In the genomic region with DNA sequence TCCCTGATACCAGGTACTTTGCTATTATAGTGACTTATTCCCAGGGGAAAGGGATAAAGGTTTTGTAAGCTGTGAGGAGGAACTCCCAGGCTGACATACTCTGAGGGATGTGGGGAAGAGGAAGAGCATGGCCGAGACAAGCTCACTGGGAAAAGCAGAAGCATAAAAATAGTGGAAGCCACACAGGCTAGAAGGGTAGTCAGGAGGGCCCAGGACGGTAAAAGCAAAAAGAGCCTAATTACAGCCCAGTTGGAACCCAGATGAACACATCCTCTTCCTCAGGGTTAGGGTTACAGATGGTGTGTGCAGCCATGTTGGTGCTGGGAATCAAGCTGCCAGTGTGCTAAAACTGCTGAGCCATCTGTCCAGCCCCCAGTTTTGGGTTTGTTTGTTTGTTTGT, we compare ENCODE assay signal across 30 mouse cellular contexts. TPM values are rescaled to one million over a fixed set of nuclear protein-coding genes. Genes with fewer than 3 reads are reported as not detected.
DNase-seq lines count a peak whose midpoint lies in the region; ATAC-seq and TF ChIP-seq lines count a peak whose summit lies in the region.
"Had no signal": no experiment of that assay in that cellular context is flagged by ENCODE, and none has a peak within 500 bp of the region (broad histone marks: within the 10 kb centered on the region; RNA-seq: fewer than 3 reads in every experiment).

No protein-coding gene starts in this region.

- H3K36me3 ChIP-seq in embryonic facial prominence, embryonic 15.5 days: no peaks in the 10 kb centered on the region
- H3K36me3 ChIP-seq in embryonic facial prominence, embryonic 10.5 days (replicated peaks): peaks cover 5% of the 10 kb centered on the region
- H3K36me3 ChIP-seq in midbrain, embryonic 11.5 days (ENCODE audit: control insufficient read depth, insufficient read depth, low read length): no peaks in the 10 kb centered on the region
- no peaks in the 10 kb centered on the region for H3K36me3 ChIP-seq in midbrain, embryonic 13.5 days
- H3K36me3 ChIP-seq: forebrain, embryonic 12.5 days; heart, embryonic 13.5 days; liver, embryonic 12.5 days; neural tube, embryonic 12.5 days; stomach, embryonic 15.5 days had no signal

- H3K4me1 ChIP-seq in embryonic facial prominence, embryonic 15.5 days: 0 out of 2 replicates have a peak, but pooled peaks cover 9% of the 10 kb centered on the region
- peaks cover 24% of the 10 kb centered on the region for H3K4me1 ChIP-seq in embryonic facial prominence, embryonic 10.5 days
- 0 out of 2 replicates have a peak, but pooled peaks cover 2% of the 10 kb centered on the region for H3K4me1 ChIP-seq in midbrain, embryonic 11.5 days (ENCODE audit: control insufficient read depth, insufficient read depth, low read length)
- 0 out of 2 replicates have a peak, but pooled peaks cover 3% of the 10 kb centered on the region for H3K4me1 ChIP-seq in midbrain, embryonic 13.5 days (replicated peaks)
- H3K4me1 ChIP-seq in olfactory bulb, adult 2 months (ENCODE audit: control insufficient read depth, insufficient read depth, low read length): peaks cover 13% of the 10 kb centered on the region
- H3K4me1 ChIP-seq in lung, adult 2 months (ENCODE audit: control insufficient read depth, insufficient read depth, low read length): peaks cover 8% of the 10 kb centered on the region
- H3K4me1 ChIP-seq: forebrain, embryonic 12.5 days had no signal

- no peak overlapping the region for H3K4me2 ChIP-seq in embryonic facial prominence, embryonic 15.5 days (replicated peaks)
- no peak overlapping the region for H3K4me2 ChIP-seq in midbrain, embryonic 11.5 days
- no peak overlapping the region for H3K4me2 ChIP-seq in midbrain, embryonic 13.5 days (replicated peaks)
- H3K4me2 ChIP-seq: forebrain, embryonic 12.5 days; heart, embryonic 13.5 days; hindbrain, embryonic 14.5 days; liver, embryonic 12.5 days; neural tube, embryonic 12.5 days; stomach, embryonic 15.5 days had no signal

- H3K9ac ChIP-seq in embryonic facial prominence, embryonic 15.5 days: no peak overlapping the region
- no peak overlapping the region for H3K9ac ChIP-seq in midbrain, embryonic 11.5 days (ENCODE audit: low read length)
- no peak overlapping the region for H3K9ac ChIP-seq in midbrain, embryonic 13.5 days (replicated peaks)
- H3K9ac ChIP-seq: forebrain, embryonic 12.5 days; forebrain, postnatal 0 days; heart, embryonic 13.5 days; hindbrain, embryonic 14.5 days; liver, embryonic 12.5 days; liver, postnatal 0 days; neural tube, embryonic 12.5 days; stomach, embryonic 15.5 days had no signal

- WGBS in embryonic facial prominence, embryonic 15.5 days: 48% methylated on average over 2 of the region's 2 CpGs
- 72% methylated on average over 2 of the region's 2 CpGs for WGBS in embryonic facial prominence, embryonic 10.5 days
- WGBS in midbrain, embryonic 11.5 days: 78% methylated on average over 2 of the region's 2 CpGs
- 74% methylated on average over 2 of the region's 2 CpGs for WGBS in midbrain, embryonic 13.5 days
- WGBS in olfactory bulb, adult 2 months: 38% methylated on average over 2 of the region's 2 CpGs
- 64% methylated on average over 2 of the region's 2 CpGs for WGBS in lung, adult 2 months

- no peak overlapping the region for H3K27ac ChIP-seq in embryonic facial prominence, embryonic 15.5 days (replicated peaks)
- H3K27ac ChIP-seq in embryonic facial prominence, embryonic 10.5 days (replicated peaks): no peak overlapping the region
- no peak overlapping the region for H3K27ac ChIP-seq in midbrain, embryonic 11.5 days (ENCODE audit: low read depth, low read length)
- H3K27ac ChIP-seq in midbrain, embryonic 13.5 days: no peak overlapping the region
- H3K27ac ChIP-seq in olfactory bulb, adult 2 months (ENCODE audit: insufficient read depth, low read depth, low read length): peak overlapping the region; percentile 53
- H3K27ac ChIP-seq: forebrain, embryonic 12.5 days; heart, adult 2 months; heart, embryonic 13.5 days; hindbrain, embryonic 14.5 days; liver, embryonic 12.5 days; neural tube, embryonic 12.5 days; stomach, embryonic 15.5 days had no signal

- no peak overlapping the region for H3K4me3 ChIP-seq in embryonic facial prominence, embryonic 15.5 days (replicated peaks)
- no peak overlapping the region for H3K4me3 ChIP-seq in embryonic facial prominence, embryonic 10.5 days
- H3K4me3 ChIP-seq in midbrain, embryonic 11.5 days (ENCODE audit: low read depth, low read length): no peak overlapping the region
- no peak overlapping the region for H3K4me3 ChIP-seq in midbrain, embryonic 13.5 days (replicated peaks)
- H3K4me3 ChIP-seq in olfactory bulb, adult 2 months (ENCODE audit: insufficient read depth, low read depth, low read length): no peak overlapping the region
- no peak overlapping the region for H3K4me3 ChIP-seq in lung, adult 2 months (replicated peaks; ENCODE audit: extremely low read depth, low read depth, low read length)
- H3K4me3 ChIP-seq: forebrain, embryonic 12.5 days; heart, adult 2 months; heart, embryonic 13.5 days; liver, embryonic 12.5 days; neural tube, embryonic 12.5 days; stomach, embryonic 15.5 days had no signal

- TF ChIP-seq CTCF in olfactory bulb, adult 2 months (IDR thresholded peaks at IDR 0.05; ENCODE audit: insufficient read depth, low read depth, low read length): no peak
- no peak for TF ChIP-seq CTCF in lung, adult 2 months (IDR thresholded peaks at IDR 0.05; ENCODE audit: insufficient read depth, low read length)

- ATAC-seq in embryonic facial prominence, embryonic 15.5 days (ENCODE audit: insufficient number of reproducible peaks, low FRiP score, low TSS enrichment, low read depth): peak; percentile 11; the same call in 1 of the 2 replicates
- no peak for ATAC-seq in midbrain, embryonic 11.5 days (ENCODE audit: low FRiP score)
- no peak for ATAC-seq in midbrain, embryonic 13.5 days
- ATAC-seq: forebrain, postnatal 0 days; intestine, postnatal 0 days; liver, embryonic 12.5 days; liver, postnatal 0 days; lung, postnatal 0 days; midbrain, embryonic 16.5 days had no signal

- no peaks in the 10 kb centered on the region for H3K27me3 ChIP-seq in embryonic facial prominence, embryonic 15.5 days
- H3K27me3 ChIP-seq in embryonic facial prominence, embryonic 10.5 days (replicated peaks; ENCODE audit: low read depth, poor library complexity, severe bottlenecking): no peaks in the 10 kb centered on the region
- H3K27me3 ChIP-seq in midbrain, embryonic 11.5 days (ENCODE audit: control insufficient read depth, insufficient read depth, low read length): no peaks in the 10 kb centered on the region
- no peaks in the 10 kb centered on the region for H3K27me3 ChIP-seq in midbrain, embryonic 13.5 days
- H3K27me3 ChIP-seq: CH12.LX; forebrain, embryonic 12.5 days; heart, embryonic 13.5 days; liver, embryonic 12.5 days; neural tube, embryonic 12.5 days; stomach, embryonic 15.5 days had no signal

- no peaks in the 10 kb centered on the region for H3K9me3 ChIP-seq in embryonic facial prominence, embryonic 15.5 days (replicated peaks)
- H3K9me3 ChIP-seq in embryonic facial prominence, embryonic 10.5 days: no peaks in the 10 kb centered on the region
- H3K9me3 ChIP-seq in midbrain, embryonic 11.5 days (ENCODE audit: control insufficient read depth, low read length): no peaks in the 10 kb centered on the region
- no peaks in the 10 kb centered on the region for H3K9me3 ChIP-seq in midbrain, embryonic 13.5 days
- H3K9me3 ChIP-seq: forebrain, embryonic 12.5 days; heart, embryonic 13.5 days; liver, embryonic 12.5 days; neural tube, embryonic 12.5 days; stomach, embryonic 15.5 days had no signal

- TF ChIP-seq POLR2A in olfactory bulb, adult 2 months (IDR thresholded peaks at IDR 0.05; ENCODE audit: insufficient read depth, low read depth, low read length): no peak
- no peak for TF ChIP-seq POLR2A in lung, adult 2 months (IDR thresholded peaks at IDR 0.05; ENCODE audit: borderline replicate concordance, extremely low read depth, low read depth, low read length)

- DNase-seq in embryonic facial prominence, embryonic 10.5 days (ENCODE audit: low spot score): no peak
- DNase-seq in midbrain, embryonic 11.5 days (ENCODE audit: low spot score, missing footprints): peak; percentile 45
- no peak for DNase-seq in lung, adult 2 months
- DNase-seq in neural tube, embryonic 10.5 days (ENCODE audit: extremely low spot score, low spot score): no peak
- DNase-seq: adrenal gland, postnatal 10 days; cerebellum, adult 11 months; cerebellum, adult 9-11 months; forebrain, postnatal 0 days; gastrocnemius, postnatal 14 days; heart, adult 2 months; heart, postnatal 10 days; kidney, adult 9 months; kidney, postnatal 10 days; left cerebral cortex, postnatal 4 days; liver, postnatal 0 days; retina, postnatal 1 day; thymus, postnatal 14 days had no signal

RNA-seq across cellular contexts. Expression of a gene that starts 12.9 kb away (rescaled TPM):
- polyA plus RNA-seq in embryonic facial prominence, embryonic 15.5 days (2015; fragmentation: Nextera tagmentation; extraction: Ambion mirVana): 2.1 and 3.2 TPM in 2 replicates
- polyA plus RNA-seq in embryonic facial prominence, embryonic 10.5 days (2016; fragmentation: Nextera tagmentation; extraction: Ambion mirVana): 3.9 and 4.4 TPM in 2 replicates
- 1.8 and 2.6 TPM in 2 replicates for polyA plus RNA-seq in midbrain, embryonic 11.5 days (2014; fragmentation: Nextera tagmentation; extraction: Ambion mirVana)
- 2.8 and 3.7 TPM in 2 replicates for polyA plus RNA-seq in midbrain, embryonic 13.5 days (2015; fragmentation: Nextera tagmentation; extraction: Ambion mirVana)
- polyA plus RNA-seq in olfactory bulb, adult 2 months (2012; ENCODE audit: insufficient read depth, insufficient read length, low replicate concordance, missing spikeins): not detected in 2 replicates
- polyA plus RNA-seq in lung, adult 2 months (2012; rRNA removed): not detected in 2 replicates

RNA-seq across cellular contexts. Expression of a gene that starts 31.3 kb away (rescaled TPM):
- polyA plus RNA-seq in embryonic facial prominence, embryonic 15.5 days (2015; fragmentation: Nextera tagmentation; extraction: Ambion mirVana): 99.5 and 100 TPM in 2 replicates
- polyA plus RNA-seq in embryonic facial prominence, embryonic 10.5 days (2016; fragmentation: Nextera tagmentation; extraction: Ambion mirVana): 82.6 and 89.3 TPM in 2 replicates
- polyA plus RNA-seq in midbrain, embryonic 11.5 days (2014; fragmentation: Nextera tagmentation; extraction: Ambion mirVana): 78.2 and 78.8 TPM in 2 replicates
- polyA plus RNA-seq in midbrain, embryonic 13.5 days (2015; fragmentation: Nextera tagmentation; extraction: Ambion mirVana): 41.6 and 46.6 TPM in 2 replicates
- 126 and 566 TPM in 2 replicates for polyA plus RNA-seq in olfactory bulb, adult 2 months (2012; ENCODE audit: insufficient read depth, insufficient read length, low replicate concordance, missing spikeins)
- polyA plus RNA-seq in lung, adult 2 months (2012; rRNA removed): 35.0 and 50.8 TPM in 2 replicates

RNA-seq across cellular contexts. Expression of a gene that starts 43.0 kb away (rescaled TPM):
- 30.2 and 35.3 TPM in 2 replicates for polyA plus RNA-seq in embryonic facial prominence, embryonic 15.5 days (2015; fragmentation: Nextera tagmentation; extraction: Ambion mirVana)
- 29.0 and 31.8 TPM in 2 replicates for polyA plus RNA-seq in embryonic facial prominence, embryonic 10.5 days (2016; fragmentation: Nextera tagmentation; extraction: Ambion mirVana)
- polyA plus RNA-seq in midbrain, embryonic 11.5 days (2014; fragmentation: Nextera tagmentation; extraction: Ambion mirVana): 37.3 and 37.4 TPM in 2 replicates
- polyA plus RNA-seq in midbrain, embryonic 13.5 days (2015; fragmentation: Nextera tagmentation; extraction: Ambion mirVana): 39.2 and 44.9 TPM in 2 replicates
- not detected in 2 replicates for polyA plus RNA-seq in olfactory bulb, adult 2 months (2012; ENCODE audit: insufficient read depth, insufficient read length, low replicate concordance, missing spikeins)
- polyA plus RNA-seq in lung, adult 2 months (2012; rRNA removed): 7.6 and 11.9 TPM in 2 replicates

RNA-seq across cellular contexts. Expression of a gene that starts 48.9 kb away (rescaled TPM):
- polyA plus RNA-seq in embryonic facial prominence, embryonic 15.5 days (2015; fragmentation: Nextera tagmentation; extraction: Ambion mirVana): 1,153 and 1,206 TPM in 2 replicates
- 1,235 and 1,262 TPM in 2 replicates for polyA plus RNA-seq in embryonic facial prominence, embryonic 10.5 days (2016; fragmentation: Nextera tagmentation; extraction: Ambion mirVana)
- 1,103 and 1,131 TPM in 2 replicates for polyA plus RNA-seq in midbrain, embryonic 11.5 days (2014; fragmentation: Nextera tagmentation; extraction: Ambion mirVana)
- 668 and 675 TPM in 2 replicates for polyA plus RNA-seq in midbrain, embryonic 13.5 days (2015; fragmentation: Nextera tagmentation; extraction: Ambion mirVana)
- 468 TPM in 1 of 2 replicates, not detected in the other for polyA plus RNA-seq in olfactory bulb, adult 2 months (2012; ENCODE audit: insufficient read depth, insufficient read length, low replicate concordance, missing spikeins)
- polyA plus RNA-seq in lung, adult 2 months (2012; rRNA removed): 232 and 320 TPM in 2 replicates

RNA-seq across cellular contexts. Expression of a gene that starts 49.2 kb away (rescaled TPM):
- 16.3 and 19.5 TPM in 2 replicates for polyA plus RNA-seq in embryonic facial prominence, embryonic 15.5 days (2015; fragmentation: Nextera tagmentation; extraction: Ambion mirVana)
- 43.7 and 46.1 TPM in 2 replicates for polyA plus RNA-seq in embryonic facial prominence, embryonic 10.5 days (2016; fragmentation: Nextera tagmentation; extraction: Ambion mirVana)
- polyA plus RNA-seq in midbrain, embryonic 11.5 days (2014; fragmentation: Nextera tagmentation; extraction: Ambion mirVana): 30.5 and 32.8 TPM in 2 replicates
- polyA plus RNA-seq in midbrain, embryonic 13.5 days (2015; fragmentation: Nextera tagmentation; extraction: Ambion mirVana): 9.3 and 10.9 TPM in 2 replicates
- polyA plus RNA-seq in olfactory bulb, adult 2 months (2012; ENCODE audit: insufficient read depth, insufficient read length, low replicate concordance, missing spikeins): not detected in 2 replicates
- polyA plus RNA-seq in lung, adult 2 months (2012; rRNA removed): 0.43 and 0.91 TPM in 2 replicates
